Mouse (Mus musculus) retina, adult 2 months (tissue): ENCODE data around the gene Tgm2.

ENCODE experiments used
- DNase-seq: peaks from one replicate; pipeline ENCODE4 v3.0.0-alpha.2; 2012; ENCODE audit warnings: low read depth, low spot score

The Tgm2 gene

DNA sequence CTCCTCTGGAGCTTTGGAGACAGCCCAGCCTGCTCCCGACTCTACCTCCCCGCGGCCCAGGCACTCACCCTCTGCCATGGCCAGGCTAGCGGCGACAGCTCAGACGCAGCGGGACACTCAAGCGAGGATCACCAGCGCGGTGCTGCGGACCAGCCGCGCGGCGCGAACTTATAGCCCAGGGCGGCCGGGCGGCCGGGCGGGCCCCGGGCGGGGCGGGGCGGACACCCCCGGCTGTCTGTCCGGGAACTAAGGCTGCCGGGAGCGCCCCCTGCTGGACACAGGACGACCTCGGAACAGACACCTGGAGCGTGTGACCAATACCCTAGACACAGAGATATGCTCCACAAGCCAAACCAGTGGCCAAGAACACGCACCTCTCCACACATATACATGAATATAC lies at the start of gene Tgm2:
Tgm2 (minus strand) TSS at position 214 of the 400 bp plus-strand sequence.
- peak; percentile 51 for DNase-seq

- no peak for DNase-seq
These were observed 48.9 kb upstream of the Tgm2 start for GRCm38 (mm10) chr2:158194945-158195640.

DNA sequence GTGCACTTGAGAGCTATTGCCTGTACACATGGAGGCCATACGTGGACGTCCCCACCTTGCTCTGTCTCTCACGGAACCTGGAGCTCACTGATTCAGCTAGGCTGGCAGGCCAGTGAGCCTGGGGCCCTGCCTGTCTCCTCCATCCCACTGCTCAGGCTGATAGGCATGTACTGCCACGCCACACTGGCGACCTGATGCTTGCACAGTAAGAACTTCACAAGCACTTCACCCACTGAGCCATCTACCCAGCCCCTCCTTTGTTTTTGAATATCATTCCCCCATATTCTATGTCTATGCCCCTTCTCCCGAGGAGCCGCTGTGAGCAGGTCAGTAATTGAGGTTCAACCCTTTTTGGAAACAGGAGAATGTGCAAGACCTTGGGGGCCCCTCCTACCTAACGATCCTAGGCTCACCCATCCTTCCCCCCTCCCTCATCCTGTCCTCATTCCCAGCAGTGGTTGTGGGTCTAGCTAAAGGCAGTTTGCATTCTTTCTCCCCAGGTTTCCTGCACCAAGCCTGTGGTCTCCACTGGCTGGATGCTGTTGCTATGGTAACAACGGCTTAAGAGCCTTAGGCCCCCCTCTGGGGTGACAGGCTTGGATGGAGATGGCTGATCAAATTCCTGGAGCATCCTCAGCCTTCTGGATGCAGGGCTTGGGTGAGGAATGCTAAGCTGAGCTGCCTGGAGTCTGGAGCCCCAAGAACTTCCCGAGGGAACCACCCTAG lies 47.5 kb upstream of the Tgm2 start:
- no peak for DNase-seq

- DNase-seq, result no peak
These were observed 44.9 kb upstream of the Tgm2 start for GRCm38 (mm10) chr2:158191098-158191497.

- no peak for DNase-seq
These were observed 43.2 kb upstream of the Tgm2 start for GRCm38 (mm10) chr2:158189451-158189850.

DNA sequence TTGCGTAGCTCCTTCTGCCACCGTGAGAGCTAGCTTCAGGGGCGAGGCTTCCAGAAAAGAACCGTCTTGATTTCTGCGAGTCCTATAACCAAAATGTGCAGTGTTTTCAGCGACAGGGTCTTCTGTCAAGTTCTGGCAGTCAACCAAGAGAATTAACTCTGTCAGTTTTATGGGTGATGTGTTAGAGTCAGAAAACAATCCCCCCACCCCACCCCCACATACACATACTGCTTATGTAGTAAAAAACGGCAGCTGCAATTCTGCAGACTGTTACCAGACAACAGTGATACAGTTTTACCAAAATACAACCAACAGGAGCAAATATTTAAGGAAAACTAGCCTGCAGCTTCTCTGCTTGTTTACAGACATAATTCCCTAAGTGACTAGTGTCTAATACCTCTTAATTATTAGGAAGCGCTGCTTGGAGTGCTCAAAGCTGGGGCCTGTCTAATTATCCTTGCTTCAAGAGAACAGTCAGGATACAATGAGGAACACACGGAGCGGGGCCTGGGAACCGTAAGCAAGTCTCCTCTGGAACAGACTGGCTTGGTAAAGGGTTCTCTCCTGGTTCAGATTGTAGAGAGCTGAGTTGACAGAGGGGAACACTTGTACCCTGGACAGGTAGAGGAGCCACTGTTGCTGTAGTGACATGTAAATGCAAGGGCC lies 40.1 kb upstream of the Tgm2 start:
- DNase-seq, result no peak

GRCm38 (mm10) chr2:158183266-158183665 lies 37.0 kb upstream of the Tgm2 start:
- no peak for DNase-seq

DNA sequence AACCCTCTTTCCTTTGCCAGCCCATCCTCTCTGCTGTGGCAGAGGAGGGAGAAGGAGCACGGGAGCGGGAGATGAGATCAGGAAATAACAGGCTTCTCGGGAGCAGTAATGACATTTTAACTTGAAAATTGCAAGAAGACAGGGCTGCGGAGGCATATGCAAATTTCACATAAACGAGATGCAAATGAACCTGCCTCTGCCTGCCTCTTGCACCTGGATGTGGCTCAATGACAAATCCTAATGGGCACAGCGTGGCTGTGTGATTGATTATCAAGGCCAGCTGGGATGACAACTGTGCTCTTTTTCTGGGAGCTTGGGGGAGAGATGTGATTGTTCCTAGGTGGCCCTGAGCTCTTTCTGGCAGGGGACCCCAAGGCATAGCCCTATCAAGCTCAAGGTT lies 35.7 kb upstream of the Tgm2 start:
- DNase-seq, result no peak

GRCm38 (mm10) chr2:158180797-158181196 lies 34.6 kb upstream of the Tgm2 start:
- DNase-seq, result no peak

DNA sequence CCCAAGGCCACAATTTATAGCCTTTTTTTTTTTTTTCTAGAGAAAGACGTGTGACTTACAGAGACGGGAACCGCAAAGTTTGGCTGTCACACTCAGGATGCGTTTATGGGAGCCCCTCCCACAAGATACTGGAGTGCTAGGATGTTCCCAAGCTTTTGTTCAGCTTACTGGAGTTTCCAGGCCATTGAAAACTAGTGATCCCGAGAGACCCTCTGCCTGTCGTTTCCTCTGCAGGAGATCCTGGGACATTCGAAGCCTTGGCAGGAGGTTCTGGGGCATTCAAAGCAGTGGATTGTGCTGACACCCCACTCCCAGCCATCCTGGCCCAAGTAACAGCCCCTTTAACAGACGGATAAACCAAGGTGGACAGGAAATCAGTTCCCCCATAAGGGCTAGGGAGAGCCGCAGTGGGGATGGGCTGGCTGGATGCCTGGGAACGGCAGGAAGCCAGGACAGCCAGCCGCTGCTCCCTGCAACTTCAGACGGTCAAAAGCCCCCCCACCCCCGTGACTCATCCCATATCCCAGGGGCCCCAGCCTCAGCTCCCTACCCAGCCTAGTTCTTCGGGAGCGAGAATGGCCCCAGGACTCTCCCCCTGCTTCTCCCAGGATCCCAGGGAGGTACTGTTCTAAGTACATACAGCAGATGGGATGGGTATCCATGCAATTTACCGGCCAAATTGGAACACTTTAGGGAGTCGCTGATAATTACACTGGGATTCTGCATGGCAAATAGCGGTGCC lies 33.3 kb upstream of the Tgm2 start:
- no peak for DNase-seq

- no peak for DNase-seq
These were observed 32.6 kb upstream of the Tgm2 start for GRCm38 (mm10) chr2:158178696-158179369.

DNA sequence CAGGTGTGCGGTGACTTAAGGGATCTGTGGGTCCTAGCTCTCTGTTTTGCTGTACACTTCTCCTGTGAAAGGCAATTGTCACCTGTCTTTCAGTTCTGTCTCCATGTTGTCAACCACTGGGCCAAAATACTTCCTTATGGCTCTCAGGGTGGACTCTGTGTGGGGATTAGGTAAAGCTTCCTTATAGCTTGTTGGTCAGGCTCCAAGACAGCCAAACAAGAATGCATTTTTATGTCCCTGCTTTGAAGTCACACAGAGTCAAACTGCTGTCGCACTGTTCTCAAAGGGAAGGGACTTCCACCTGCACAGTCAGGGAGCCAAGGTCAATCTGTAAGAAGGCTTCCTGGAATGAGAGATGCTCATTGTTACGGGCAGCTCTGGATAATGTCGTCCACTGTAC lies 31.9 kb upstream of the Tgm2 start:
- no peak for DNase-seq

- no peak for DNase-seq
These were observed 31.3 kb upstream of the Tgm2 start for GRCm38 (mm10) chr2:158177574-158177973.

DNA sequence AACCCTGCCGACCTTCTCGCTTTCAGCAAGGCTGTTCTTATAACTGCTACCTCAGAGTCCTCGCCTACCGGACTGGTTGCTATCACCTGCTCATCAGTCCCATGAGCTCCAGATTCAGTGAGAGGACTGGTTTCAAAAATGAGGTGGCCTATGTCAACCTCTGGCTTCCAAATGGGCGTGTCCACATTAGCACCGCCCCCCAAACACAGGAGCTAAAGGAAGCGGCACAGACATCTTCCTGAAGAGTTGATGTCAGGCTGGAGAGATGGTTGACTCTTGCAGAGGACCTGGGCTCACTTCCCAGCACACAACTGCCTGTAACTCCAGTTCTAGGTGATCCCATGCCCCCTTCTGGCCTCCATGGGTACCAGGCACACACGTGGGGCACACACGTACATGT lies 30.5 kb upstream of the Tgm2 start:
- no peak for DNase-seq

- DNase-seq, result no peak
These were observed 29.2 kb upstream of the Tgm2 start for GRCm38 (mm10) chr2:158175433-158175832.

GRCm38 (mm10) chr2:158174958-158175357 lies 28.7 kb upstream of the Tgm2 start:
- no peak for DNase-seq

GRCm38 (mm10) chr2:158174438-158174837 lies 28.2 kb upstream of the Tgm2 start:
- no peak for DNase-seq

DNA sequence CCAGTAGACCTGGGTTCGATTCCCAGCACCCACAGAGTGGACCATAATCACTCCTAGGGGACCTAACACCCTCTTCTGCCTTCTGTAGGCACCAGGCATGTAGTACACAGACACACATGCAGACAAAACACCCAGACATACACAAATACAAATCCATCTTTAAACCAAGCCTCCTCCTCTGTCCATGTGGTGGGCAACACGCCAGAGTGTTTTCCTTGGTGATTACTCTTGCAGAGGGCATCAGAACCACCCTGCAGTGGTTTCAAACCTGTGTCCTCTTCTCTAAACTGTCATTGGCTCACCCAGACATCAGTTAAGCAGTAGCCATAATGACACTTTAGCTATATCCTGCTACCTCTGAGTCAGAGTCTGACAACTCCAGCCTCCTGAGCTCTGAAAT lies 24.2 kb upstream of the Tgm2 start:
- no peak for DNase-seq

DNA sequence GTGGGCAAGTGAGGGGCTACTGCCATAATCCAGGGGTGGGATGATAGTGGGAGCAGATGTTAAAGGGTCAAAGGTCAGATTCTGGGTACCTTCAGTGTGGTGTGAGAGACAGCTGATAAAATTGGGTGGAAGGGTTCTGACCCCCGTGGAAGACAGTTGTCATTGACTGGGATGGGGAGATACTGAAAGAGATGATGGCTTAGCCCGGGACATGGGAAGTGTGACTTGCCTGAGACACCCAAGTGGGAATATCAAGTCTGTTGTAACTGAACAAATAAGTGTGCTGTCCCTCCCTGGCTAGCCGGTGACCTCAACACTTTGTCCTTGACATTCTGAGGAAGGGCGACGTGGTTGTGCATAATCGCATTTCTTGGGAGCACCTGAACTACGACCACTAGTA lies 23.5 kb upstream of the Tgm2 start:
- no peak for DNase-seq

DNA sequence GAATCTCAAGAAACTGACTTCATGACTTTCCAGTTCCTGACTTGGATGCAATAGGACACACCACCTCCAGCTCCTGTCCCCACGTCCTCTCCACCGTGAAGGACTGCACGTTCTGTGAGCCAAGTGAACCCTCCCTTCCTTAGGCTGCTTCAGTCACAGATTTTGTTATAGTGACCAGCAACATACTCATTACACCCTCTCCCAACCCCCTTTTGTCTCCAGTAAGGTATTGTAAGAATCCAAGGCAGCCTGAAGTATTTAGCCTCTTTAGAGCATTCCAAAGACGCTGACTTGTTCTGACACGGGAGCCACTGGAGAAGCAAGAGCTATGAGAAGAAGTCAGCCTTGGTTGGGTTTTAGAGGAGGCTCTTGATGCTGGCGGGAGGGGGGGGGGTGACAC lies 23.1 kb upstream of the Tgm2 start:
- DNase-seq, result no peak

GRCm38 (mm10) chr2:158168741-158169211 lies 22.5 kb upstream of the Tgm2 start:
- no peak for DNase-seq
